Mouse (Mus musculus): ENCODE measurements around the gene Tenm3.

Gene Tenm3

GRCm38 (mm10) chr8:48341276-48341675, 502.5 kb downstream of the Tenm3 start:
- no peak for DNase-seq (ENCODE audit: low spot score in 2 of 2)

- DNase-seq (ENCODE audit: low spot score in 2 of 2): no peak
Measured at GRCm38 (mm10) chr8:48322655-48323265, 521.0 kb downstream of the Tenm3 start.

- DNase-seq (ENCODE audit: low spot score in 2 of 2): no peak
Measured at GRCm38 (mm10) chr8:48322240-48322639, 521.5 kb downstream of the Tenm3 start.

GRCm38 (mm10) chr8:48319674-48320073, 524.1 kb downstream of the Tenm3 start:
- no peak for DNase-seq (ENCODE audit: low spot score in 2 of 2)

- DNase-seq (ENCODE audit: low spot score in 2 of 2): no peak
Measured at GRCm38 (mm10) chr8:48317498-48317897, 526.3 kb downstream of the Tenm3 start.

- no peak for DNase-seq (ENCODE audit: low spot score in 2 of 2)
Measured at GRCm38 (mm10) chr8:48315605-48316004, 528.1 kb downstream of the Tenm3 start.

- no peak for DNase-seq (ENCODE audit: low spot score in 2 of 2)
Measured at GRCm38 (mm10) chr8:48313985-48314368, 529.8 kb downstream of the Tenm3 start.

- no peak for DNase-seq (ENCODE audit: low spot score in 2 of 2)
Measured at GRCm38 (mm10) chr8:48313210-48313984, 530.4 kb downstream of the Tenm3 start.

GRCm38 (mm10) chr8:48311706-48312105, 532.0 kb downstream of the Tenm3 start:
- no peak for DNase-seq (ENCODE audit: low spot score in 2 of 2)

- no peak for DNase-seq (ENCODE audit: low spot score in 2 of 2)
Measured at GRCm38 (mm10) chr8:48310240-48310849, 533.4 kb downstream of the Tenm3 start.

GRCm38 (mm10) chr8:48309191-48309987, 534.4 kb downstream of the Tenm3 start:
- DNase-seq (ENCODE audit: low spot score in 2 of 2): no peak

GRCm38 (mm10) chr8:48304224-48304623, 539.5 kb downstream of the Tenm3 start:
- no peak for DNase-seq (ENCODE audit: low spot score in 2 of 2)

GRCm38 (mm10) chr8:48300613-48301037, 543.1 kb downstream of the Tenm3 start:
- no peak for DNase-seq (ENCODE audit: low spot score in 2 of 2)

GRCm38 (mm10) chr8:48300061-48300460, 543.7 kb downstream of the Tenm3 start:
- no peak for DNase-seq (ENCODE audit: low spot score in 2 of 2)

- DNase-seq (ENCODE audit: low spot score in 2 of 2): no peak
Measured at GRCm38 (mm10) chr8:48299341-48299740, 544.4 kb downstream of the Tenm3 start.

GRCm38 (mm10) chr8:48296371-48296770, 547.4 kb downstream of the Tenm3 start:
- no peak for DNase-seq (ENCODE audit: low spot score in 2 of 2)

GRCm38 (mm10) chr8:48295558-48295957, 548.2 kb downstream of the Tenm3 start:
- no peak for DNase-seq (ENCODE audit: low spot score in 2 of 2)

GRCm38 (mm10) chr8:48293797-48294196, 550.0 kb downstream of the Tenm3 start:
- DNase-seq (ENCODE audit: low spot score in 2 of 2): no peak

GRCm38 (mm10) chr8:48285432-48285831, 558.3 kb downstream of the Tenm3 start:
- no peak for DNase-seq (ENCODE audit: low spot score in 2 of 2)

GRCm38 (mm10) chr8:48281855-48282254, 561.9 kb downstream of the Tenm3 start:
- no peak for DNase-seq (ENCODE audit: low spot score in 2 of 2)

- no peak for DNase-seq (ENCODE audit: low spot score in 2 of 2)
Measured at GRCm38 (mm10) chr8:48279360-48279759, 564.4 kb downstream of the Tenm3 start.

GRCm38 (mm10) chr8:48277986-48278635, 565.6 kb downstream of the Tenm3 start:
- no peak for DNase-seq (ENCODE audit: low spot score in 2 of 2)
